Mouse (Mus musculus) lung, postnatal 25 days (tissue): ENCODE data around the gene Stk17b.

ENCODE experiments used
- DNase-seq: peaks from one replicate; pipeline ENCODE4 v3.0.0; 2022; ENCODE audit warnings: low spot score

Gene Stk17b

GRCm38 (mm10) chr1:53784721-53785418, at the start of gene Stk17b:
Gene Stk17b, minus strand, starts transcription at chr1:53785224.
- peak; percentile 94 for DNase-seq

GRCm38 (mm10) chr1:53830286-53830685, 45.3 kb upstream of the Stk17b start:
- DNase-seq, result no peak

DNA sequence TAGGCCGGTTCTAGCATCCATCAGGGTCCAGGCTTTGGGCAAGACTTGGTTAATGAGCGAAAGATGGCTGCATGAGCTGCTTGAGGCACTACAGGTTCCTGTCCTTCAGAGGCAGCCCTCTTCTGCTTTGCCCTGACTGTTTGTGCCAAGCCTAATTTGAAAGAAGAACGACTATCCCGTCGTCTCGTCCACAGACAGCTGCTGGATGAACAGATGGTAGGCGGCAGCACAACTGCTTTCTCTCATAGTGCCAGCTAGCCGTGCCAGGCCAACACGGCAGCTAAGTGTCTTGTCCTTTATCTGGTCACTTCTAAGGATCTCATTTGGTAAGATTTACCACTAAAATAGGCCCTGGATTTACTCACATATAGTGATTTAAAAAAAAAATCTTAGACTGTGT, 44.1 kb upstream of the Stk17b start:
- no peak for DNase-seq

- DNase-seq, result peak; percentile 43
These were observed 39.7 kb upstream of the Stk17b start for GRCm38 (mm10) chr1:53824446-53825337.

DNA sequence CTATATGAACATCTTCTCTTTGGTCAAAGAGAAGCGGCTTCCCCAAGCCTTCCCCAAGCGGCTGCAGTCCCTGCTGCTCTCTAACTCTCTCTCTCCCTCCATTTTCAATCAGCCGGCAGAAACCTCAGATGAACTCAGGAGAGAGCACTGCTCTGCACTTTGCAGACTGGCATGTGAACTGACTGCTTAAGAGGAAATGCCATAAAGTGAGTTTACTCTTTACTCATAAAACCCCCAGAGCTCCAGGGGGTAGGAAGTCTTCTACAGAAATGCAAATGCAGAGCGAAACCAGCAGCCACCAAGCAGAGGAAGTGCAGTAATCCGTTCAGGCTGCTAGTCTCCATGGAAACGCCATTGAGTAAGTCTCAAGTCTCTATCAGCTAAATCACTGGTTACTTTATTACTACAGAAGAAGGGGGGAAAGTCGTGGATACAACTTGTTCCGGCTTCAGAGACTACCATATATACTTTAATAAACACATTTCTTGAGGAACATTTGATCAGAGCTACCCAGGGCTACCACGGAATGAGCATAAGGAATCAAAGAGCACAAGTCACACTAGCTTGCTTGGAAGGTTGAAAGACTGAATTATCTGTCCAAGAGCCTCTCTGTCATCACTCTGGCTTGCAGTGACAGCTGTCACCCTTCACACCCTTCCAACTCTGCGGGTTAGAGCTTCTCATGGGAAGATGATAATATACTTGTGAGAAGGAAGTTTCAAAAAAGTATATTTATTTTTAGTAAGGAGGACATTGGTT, 38.8 kb upstream of the Stk17b start:
- peak; percentile 77 for DNase-seq

DNA sequence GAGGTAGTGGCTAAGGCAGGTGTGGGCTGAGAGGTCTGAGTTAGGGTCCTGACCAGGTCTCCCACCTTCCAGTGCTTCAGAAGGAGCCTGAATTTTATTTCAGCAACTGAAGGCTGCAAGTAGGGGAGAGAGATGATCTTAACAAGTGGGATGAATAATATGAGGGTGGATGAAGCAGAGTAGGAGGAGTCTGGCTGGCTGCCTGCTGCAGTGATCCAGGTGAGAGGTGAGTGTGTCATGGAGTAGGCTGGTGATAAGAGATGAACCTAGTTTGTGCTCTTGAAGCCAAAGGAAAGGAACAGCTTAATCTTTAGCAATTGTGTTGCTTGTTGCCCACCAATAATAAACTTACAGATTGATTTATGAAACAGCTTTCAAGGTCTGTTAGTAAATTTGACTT, 37.0 kb upstream of the Stk17b start:
- no peak for DNase-seq

- DNase-seq, result no peak
These were observed 35.1 kb upstream of the Stk17b start for GRCm38 (mm10) chr1:53820041-53820632.

GRCm38 (mm10) chr1:53818072-53818862, 33.2 kb upstream of the Stk17b start:
- no peak for DNase-seq

DNA sequence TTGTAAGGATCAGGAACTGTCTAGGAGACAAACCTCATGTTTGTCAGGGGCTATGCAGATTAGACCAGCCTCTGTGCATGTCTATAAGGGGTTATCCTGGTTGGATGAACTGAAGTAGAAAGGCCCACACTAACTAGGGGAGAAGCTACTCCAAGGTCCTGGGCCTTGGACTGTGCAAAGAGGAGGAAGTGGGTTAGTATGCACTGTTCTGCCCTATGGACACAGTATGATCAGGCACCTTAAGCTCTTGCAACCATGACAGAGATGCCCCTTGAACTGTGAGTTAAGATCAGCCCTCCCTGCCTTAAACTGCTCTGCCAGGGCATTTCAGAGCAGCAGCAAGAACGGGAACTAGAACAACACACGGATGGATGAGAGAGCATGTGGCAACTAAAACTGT, 31.3 kb upstream of the Stk17b start:
- no peak for DNase-seq

GRCm38 (mm10) chr1:53814077-53814705, 29.2 kb upstream of the Stk17b start:
- DNase-seq, result no peak

- DNase-seq, result no peak
These were observed 26.9 kb upstream of the Stk17b start for GRCm38 (mm10) chr1:53811919-53812318.

- DNase-seq, result no peak
These were observed 23.2 kb upstream of the Stk17b start for GRCm38 (mm10) chr1:53808229-53808628.

DNA sequence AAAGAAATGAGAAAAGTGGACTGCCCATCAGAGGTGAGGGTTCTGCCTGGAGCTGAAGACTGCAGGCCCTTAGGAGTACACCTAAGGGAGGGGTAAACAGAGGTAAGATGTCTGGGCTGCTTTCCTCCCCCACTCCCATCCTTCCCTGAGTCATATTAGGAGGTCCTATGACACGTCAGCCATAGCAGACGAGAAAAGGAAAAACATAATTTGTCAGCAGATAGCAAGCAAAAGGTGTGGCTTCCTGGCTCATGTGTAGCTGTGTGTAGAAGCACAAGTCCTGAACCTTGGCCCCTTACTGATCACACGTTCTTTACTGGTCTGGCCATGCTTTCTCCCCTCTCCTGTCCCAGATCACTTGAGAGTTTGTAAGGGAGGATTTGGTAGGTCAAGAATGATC, 12.8 kb upstream of the Stk17b start:
- DNase-seq, result no peak

GRCm38 (mm10) chr1:53797074-53797473, 12.1 kb upstream of the Stk17b start:
- DNase-seq, result no peak

DNA sequence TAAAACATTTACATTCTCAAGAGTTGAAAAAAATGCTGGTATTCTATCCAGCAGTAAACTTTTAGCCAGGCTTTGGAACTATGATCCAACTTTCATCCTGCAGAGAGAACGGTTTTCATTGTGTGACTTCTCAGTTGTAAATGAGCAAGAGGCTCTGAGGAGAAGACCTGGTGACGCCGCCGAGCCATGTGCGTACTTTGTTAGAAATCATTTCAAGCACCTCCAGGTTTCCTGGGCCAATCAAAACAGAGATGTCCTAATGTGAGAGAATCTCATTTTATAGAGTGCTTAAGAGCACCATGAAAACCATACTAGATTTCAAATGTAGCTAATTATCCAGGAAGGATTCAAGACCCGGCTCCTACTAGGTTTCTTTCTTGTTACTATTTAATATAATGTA, 11.2 kb upstream of the Stk17b start:
- DNase-seq, result no peak

DNA sequence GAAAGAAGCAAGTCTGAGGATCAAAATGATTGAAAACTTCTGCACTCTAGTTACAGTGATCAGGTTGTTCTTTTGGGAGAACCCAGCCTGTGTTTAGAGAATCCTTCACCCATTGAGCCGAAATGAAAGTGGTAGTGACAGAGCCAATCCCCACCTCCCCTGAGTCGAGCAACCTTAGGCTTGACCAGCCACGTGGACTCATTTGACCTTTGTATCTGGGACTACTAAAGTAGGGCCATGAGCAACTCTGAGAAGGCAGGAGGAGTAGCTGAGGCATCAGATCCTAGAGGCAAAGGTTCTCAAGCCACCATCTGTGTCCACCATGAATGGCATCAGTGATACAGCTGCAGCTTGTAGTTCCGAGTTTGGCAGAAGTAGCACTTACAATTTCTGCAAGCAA, 10.6 kb upstream of the Stk17b start:
- DNase-seq, result no peak

- no peak for DNase-seq
These were observed 10.1 kb upstream of the Stk17b start for GRCm38 (mm10) chr1:53795081-53795480.

DNA sequence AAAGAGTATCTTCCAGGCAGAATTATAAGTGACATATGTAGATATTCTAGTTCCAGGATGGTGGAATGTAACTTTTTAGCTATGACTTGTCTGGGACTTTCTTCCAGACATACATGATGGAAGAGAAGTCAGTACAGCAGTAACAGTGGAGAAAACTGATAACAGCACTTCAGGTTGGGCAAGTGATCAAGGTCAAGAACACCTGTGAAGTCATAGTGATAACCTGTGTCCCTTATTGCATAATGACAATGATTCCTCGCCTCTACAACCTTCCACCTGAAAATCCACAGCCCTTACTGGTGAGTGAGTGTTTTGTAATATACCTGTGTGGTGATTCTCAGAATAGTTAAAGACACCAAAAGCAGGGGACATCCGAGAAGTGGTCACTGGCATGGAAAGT, 9.3 kb upstream of the Stk17b start:
- DNase-seq, result no peak

DNA sequence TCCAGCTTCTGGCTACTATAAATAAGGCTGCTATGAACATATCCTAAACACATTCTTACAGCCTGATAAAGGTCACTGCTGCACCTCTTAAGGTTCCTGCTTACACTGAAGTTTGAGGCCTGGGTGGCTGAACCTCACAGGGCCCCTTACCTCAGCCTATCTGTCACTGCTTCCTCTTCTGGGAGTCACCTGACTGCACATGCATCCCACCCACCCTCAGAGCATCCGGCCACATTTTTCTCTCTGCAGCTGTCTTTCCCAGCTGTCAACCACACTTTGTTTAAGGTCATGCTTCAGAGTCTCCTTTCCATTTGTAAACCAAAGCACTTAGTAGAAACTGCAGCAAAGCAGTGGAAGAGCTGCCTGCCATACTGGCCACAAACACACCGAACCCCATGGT, 6.3 kb upstream of the Stk17b start:
- DNase-seq, result peak; percentile 63

DNA sequence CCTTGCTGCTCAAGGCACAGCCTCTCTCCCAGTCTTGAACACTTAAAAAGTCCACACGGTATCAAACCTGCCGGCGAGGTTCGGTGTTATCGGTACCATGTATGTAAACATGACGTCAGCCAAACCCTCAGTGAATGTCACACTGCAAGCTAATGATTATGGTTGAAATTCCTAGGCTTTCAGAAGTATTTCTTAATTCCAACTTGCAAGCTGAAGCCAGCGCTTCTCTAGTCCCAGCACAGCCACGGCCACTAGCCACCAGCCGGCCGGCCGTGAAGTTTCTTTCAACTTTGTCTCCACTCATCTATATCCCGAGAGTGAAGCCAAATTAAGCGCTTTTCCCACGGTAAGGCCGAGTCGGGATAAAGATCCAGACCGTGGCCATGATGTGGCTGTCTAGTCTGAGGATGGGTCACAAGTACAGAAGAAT, 718 bp downstream of the Stk17b start:
- peak; percentile 38 for DNase-seq

GRCm38 (mm10) chr1:53782956-53783355, 2.1 kb downstream of the Stk17b start:
- DNase-seq, result no peak
